Mouse (Mus musculus) kidney, postnatal 10 days (tissue): ENCODE measurements around the gene Ksr1.

Experiments
- DNase-seq: peaks from one replicate; pipeline ENCODE4 v3.0.0; 2021; ENCODE audit warnings: mixed read lengths

The Ksr1 gene

DNA sequence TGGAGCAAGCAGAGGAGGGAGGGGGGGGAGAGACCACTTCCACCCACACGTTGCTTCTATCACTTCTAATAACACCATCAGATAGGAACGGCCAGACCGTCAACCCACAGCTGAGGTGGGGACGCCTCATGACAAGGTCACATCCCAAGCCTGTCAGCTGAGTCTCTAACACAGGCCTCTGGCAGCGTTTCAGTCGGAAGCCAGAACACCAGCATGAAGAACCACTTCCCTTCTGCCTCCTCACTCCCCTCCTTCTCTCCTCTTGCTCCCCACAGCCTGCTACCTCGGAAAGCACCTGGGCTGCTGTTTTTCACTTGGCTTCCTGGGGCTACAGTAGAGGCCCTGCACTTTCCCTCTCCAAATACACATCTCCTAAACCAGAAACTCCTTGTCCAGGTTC, 53.4 kb downstream of the Ksr1 start:
- DNase-seq, result no peak

DNA sequence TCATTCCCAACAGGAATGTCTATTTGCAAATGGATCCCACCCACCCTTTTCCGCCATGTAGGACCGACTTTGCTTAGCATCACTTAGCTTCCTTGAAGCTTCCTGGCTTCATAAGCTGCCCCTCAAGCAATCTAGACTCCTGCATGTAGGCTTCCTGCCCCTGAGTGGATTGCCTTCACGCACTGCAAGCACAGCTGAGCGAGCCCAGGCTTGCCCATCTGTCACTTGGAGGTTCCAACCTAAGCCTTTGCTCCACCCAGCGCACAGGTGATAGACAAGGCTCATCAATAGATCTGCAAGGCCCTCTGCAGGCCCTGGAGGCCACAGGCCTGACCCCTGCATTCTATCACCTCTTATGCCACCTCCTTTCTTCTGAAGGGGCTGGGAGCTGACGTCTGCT, 54.0 kb downstream of the Ksr1 start:
- DNase-seq, result no peak

DNA sequence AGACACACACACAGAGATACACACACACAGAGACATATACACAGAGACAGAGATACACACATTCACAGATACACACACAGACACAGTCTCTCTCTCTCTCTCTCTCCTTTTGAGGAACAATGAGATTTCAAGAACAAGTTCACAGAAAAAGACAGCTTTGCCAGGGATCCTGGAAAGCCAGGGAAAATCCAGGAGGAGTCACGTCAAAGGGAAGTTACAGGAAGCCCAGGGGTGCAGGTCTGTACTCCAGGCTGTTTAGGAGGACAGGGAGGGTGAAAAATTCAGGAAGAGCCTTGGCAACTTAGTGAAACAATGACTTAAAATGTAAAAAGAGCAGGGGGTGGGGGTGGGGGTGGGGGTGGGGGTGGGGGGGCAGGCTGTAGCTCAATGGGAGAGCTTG, 56.5 kb downstream of the Ksr1 start:
- no peak for DNase-seq

DNA sequence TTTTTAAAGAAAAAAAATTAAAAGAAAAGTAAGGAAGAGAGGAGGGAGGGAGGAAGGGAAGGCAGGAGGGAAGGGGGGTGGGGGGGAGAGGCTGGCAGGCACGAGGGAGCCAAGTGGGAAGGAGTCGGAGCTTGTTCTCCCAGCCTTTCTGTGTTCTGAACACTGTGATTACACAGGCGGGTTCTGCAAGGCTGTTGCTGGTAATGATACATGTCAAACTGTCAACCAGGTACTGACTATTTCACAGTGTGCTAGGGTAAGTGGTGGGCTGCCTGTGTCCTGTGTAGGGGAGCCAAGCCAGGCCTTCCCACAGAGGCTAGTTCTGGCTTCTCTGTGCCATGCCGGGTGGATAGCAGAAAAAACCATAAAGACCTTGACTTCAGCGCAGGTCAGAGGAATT, 57.2 kb downstream of the Ksr1 start:
- no peak for DNase-seq

DNA sequence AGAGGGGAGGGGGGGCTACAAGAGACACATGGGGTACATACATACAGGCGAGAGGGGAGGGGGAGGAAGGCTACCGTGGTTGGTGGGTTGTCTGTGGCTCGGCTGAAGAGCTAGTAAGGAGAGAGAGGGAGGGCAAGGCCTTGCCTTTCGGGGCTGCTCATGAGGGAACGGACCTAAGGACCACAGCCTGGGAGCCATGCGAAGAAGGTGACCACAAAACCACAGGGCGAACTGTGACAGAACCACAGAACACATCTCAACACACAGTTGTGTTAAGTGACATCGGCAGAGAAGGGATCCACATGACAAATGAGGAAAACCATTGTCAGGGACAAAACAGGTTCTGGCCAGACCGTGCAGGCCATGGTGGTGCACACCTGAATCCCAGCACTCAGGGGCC, 57.9 kb downstream of the Ksr1 start:
- DNase-seq, result no peak

DNA sequence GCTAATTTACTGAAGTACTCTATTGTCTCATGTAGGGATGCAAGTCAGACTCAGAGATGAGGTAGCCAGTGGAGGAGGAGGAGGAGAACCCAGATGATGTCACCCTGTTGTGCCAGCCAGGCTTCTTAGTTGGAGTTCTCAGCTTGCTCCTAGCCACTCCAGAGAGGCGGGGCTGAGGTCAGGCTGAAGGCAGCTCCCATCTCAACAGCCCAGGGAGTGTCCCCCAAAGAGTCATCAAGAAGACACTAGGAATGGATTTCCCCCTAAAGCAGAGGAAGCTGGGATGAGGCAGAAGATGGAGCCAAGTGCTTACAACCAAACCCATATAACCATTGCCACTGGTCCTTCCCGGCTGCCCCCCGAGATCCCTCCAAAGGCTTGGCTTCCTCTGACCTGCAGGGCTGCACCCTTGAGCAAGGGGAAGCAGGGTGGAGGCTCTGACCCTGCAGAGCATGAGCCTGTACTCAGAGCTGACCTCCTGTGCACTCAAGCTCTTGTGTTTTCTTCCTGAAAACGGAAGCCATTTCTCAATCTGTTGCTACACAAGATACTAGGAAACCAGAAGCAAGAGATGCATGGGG, 58.4 kb downstream of the Ksr1 start:
- peak; percentile 39 for DNase-seq

DNA sequence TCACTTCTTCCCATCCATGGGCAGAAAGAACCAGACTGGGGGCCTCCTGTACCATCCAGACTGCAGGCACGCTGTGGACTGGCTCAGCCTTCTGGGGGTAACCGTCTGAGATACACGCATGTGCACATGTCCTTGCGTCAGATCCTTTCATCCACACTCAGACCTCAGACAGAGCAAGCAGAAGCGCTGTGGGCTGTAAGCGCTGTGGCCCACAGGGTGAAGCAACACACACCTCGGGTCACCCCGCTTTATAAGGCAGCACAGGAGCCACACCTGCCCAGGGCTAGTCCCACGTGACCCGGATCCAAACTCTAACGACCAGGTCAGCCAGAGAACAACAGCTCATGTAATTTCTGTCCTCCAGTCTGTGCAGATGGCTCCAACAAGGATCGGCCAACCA, 59.4 kb downstream of the Ksr1 start:
- no peak for DNase-seq

DNA sequence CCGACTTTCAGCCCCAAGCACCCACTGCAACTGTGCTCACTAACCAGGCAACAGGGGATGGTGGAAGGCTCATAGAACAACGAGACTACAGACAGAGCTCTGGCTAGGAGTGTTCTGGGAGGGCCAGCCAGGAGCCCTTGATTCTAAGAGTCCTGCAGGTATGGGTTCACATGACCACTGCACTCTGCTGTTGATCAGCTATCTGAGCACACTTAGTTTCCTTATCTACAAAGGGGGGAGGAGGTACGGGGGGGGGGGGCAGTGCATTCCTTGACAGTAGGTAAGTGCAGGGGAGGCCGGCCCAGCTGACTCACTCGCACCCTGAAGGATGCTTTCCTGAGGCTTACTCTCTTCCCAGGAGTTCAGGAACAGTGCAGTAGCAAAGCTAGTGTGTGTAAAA, 61.1 kb downstream of the Ksr1 start:
- DNase-seq, result no peak

DNA sequence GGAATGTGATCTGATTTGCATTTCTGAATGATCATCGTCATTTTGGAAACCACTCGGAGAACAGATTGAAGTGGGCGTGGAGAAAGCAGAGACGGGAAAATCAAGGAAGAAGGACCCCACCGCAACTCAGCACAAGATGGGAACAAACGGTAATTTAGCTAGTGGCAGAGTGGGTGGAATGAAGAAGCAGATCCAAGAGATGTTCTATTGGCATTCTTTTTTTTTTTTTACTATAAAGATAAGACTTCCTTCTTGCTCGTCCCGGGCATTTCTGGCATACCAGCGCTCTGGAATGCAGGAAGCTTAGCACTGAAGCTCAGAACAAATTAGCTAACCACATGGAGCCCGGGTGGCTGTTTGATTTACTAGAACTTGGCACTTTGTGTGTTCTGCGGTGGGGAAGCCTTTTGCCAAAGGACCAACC, 63.2 kb downstream of the Ksr1 start:
- peak; percentile 70 for DNase-seq

DNA sequence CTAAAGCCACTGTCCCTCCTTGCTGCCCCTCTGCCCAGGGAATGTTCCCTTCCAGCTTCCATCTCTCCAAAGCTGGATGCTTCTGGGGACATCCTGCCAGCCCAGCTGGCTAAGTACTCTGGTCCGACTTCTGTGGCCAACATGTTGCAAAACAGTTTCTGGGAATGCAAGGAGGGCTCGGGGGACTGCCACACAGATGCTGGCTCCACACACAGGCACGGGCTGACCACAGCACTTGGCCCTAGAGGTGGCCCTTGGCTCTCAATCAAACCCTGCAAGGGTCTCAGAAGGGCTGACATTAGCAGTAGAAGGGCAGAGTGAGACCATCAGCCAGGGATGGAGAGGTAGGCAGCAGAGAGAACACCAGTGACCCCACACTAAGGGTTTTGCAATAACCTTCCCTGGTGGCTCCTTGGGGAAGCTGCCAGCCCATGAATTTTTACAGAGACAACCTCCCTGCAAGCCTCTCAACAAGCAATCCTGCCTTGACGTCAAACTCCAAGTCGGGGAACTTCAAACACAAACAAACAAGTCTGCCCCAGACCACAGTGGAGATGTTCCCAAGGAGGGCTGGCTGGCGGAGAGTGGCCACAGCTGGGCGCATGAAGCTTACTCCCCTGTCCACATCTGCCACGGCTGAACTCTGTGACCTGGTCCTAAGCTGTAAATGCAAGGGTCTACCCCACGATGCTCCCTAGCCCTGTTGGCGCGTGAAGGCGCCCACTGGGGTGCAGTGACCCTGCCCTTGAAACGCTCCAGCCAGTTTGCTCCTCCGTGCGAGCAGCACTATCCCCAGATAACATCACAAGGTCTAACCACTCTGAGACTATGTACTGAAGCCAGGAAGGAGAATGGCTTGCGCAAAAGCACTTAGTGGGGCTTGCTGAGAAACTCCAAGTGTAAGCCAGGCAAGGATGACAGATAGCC, 65.0 kb downstream of the Ksr1 start:
- DNase-seq, result peak; percentile 43

DNA sequence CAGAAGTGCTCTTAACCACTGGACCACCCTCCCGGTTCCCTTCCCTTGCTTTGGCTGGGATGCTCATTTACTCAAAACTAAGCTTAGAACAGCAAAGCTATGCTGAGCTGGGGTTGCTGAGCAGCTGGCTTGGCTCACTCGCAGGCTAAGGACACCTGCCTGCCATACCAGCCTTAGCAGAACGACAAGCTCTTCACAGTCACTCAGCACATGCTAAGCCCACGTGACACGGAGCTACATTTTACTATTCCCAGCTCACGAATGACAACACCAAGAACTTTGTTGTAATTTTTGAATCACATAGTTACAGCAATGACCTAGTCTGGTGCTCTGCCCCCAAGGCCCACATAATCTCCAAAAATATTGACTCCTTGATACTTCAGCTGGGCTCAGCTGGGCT, 66.1 kb downstream of the Ksr1 start:
- no peak for DNase-seq

DNA sequence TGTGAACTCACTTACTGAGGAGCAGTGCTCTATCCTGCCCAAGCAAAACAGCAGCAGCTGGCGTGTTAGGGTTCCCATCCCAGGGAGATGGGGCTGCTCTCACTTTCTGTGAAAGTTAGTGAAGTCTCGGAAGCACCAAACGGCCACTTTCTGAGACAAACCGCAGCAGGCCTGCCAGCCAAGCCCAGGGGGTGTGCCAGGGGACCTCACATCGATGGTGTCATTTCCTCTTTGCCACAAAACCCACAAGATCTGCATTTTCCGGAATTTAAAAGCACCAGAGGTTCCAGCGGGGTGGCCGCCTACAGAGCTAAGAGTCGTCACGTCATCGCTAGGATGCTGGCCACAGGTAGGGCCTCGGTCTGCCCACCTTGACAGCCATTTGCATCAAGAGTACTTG, 69.7 kb downstream of the Ksr1 start:
- DNase-seq, result no peak

DNA sequence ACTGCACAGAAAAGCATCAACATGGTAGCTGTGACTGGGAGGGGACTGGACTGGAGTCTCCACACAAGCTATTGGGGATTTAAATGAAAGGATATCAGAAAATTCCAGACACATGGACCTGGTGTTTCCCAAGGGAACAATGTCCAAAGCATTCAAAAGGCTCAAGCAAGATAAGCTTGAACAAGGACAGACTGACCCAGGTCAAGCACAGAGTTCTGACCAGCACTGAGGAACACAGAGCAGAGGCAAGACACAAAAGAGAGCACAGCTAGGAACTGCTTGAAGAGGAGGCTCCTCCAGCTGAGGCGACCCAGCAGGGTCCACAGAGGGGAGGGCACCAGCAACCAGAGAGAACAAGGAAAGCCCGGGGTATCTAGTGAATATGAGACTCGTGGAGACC, 71.2 kb downstream of the Ksr1 start:
- no peak for DNase-seq

DNA sequence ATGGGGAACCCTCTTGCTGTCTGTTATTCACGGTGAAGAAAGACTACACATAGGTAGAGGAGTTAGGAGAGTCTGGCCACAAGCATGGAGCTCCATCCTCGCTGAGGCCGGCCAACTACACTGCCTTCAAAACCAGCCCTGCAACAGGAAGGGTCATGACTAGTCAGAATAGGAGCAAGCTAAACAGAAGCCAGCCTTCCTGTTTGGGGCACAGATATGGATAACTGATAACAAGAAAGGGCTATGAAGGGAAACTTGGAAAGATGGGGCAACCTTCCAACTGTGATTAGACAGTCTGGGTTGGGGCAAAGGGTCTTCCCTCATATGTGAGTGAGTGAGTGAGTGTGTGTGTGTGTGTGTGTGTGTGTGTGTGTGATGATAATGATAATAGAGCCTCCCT, 71.6 kb downstream of the Ksr1 start:
- no peak for DNase-seq

DNA sequence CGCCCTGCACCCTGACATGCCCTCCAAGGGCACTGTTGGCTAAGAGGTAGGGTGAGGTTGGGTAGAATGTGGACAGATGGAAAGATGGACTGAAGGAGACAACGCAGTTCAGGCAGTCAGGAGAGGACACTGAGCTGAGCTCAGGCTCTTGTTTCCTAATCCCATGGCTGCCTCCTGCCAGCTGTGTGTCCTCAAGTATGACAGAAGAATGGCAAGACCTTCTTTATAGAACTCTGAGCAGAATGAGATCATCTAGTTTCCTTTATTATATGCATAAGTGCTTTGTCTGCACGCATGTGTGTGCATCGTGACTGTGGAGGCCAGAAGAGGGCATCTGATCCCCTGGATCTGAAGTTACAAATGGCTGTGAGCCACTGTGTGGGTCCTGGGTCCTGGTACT, 72.6 kb downstream of the Ksr1 start:
- peak; percentile 56 for DNase-seq

DNA sequence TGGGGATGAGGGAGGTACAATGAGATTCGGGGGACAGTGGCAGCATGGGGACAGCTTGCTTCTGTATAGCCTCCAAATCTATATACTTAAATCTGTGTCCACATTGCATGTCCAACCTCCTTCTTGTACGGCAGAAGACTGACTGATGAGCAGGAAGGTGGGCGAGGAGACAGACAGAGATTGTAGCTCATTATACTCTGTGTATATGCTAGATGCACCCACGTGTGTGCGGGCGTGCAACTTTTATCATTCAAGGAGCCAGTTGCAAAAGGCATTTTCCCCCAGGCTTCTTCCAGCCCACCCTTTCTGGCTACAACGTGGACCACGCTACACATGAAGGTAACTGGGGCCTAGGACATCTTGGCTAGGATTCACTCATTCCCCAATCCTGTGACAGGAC, 74.1 kb downstream of the Ksr1 start:
- no peak for DNase-seq

DNA sequence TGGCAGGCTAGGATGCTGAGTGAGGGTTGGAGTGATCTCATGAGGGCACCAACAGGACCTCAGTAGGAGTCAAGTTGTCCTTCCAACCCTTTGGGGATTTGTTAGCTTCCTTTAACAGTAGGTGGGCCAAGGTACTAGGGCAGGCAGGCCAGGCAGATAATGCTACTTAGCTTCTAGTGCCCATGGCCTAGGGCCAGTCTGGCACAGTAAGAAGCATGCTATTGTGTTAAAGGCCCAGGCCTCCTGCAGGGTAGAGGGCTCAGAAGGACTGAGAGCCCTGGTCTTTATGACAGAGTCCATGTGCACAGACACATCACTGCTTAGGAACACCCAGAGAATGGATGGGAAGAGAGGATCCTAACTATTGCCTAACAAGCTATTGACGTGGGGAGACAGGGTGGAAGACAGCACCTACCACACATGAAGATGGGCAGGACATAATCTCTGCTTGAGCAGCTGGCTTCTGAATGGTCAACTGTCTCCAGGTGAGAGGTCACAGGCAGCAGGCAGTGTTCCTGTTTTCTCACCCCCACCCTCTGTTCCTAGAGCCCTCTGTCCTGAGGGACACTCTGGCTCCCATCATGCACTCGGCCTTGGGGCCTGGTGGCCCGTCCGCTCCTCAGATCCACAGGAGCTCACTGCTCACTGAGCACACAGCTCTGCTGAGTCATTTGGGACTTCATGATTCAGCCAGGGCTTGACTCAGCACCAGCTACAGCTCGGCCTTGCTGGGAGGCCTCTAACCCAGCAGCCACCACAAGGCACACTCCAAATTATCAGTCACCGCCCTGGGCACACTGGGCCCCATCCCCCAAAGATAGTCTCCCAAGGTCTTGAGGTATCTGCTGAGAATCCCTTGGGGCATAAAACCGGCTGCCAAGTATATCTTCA, 74.9 kb downstream of the Ksr1 start:
- DNase-seq, result no peak

DNA sequence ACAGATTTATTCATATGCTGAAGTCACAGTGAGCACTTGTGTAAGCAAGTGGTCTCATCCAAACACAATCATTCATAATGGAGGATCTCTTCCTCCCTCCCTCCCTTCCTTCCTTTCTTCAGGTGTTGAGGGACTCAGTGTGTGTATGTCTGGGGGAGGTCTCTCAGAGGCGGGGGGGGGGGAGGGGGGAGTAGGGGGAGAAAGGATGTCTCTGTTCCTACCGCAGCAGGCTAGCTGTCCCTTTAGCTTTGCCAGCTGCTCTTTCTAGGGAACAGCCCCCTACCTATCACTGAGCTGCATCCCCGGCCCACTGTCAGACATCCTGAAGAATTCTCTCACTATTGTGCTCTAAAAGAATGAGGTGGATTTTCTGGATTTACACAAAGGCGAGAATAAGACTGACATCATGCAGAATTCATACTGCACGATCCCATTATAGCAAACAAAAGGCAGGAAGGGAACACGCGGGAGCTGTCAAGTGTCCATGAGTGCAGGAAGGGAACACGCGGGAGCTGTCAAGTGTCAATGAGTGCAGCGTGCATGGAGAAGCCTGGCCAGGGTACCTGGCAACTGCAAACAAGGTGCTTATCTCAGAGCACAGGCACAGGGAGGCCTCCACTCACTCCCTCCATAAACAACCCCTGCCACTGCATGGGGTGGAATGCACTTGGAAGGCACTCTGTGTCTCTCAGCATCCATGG, 76.6 kb downstream of the Ksr1 start:
- DNase-seq, result no peak

DNA sequence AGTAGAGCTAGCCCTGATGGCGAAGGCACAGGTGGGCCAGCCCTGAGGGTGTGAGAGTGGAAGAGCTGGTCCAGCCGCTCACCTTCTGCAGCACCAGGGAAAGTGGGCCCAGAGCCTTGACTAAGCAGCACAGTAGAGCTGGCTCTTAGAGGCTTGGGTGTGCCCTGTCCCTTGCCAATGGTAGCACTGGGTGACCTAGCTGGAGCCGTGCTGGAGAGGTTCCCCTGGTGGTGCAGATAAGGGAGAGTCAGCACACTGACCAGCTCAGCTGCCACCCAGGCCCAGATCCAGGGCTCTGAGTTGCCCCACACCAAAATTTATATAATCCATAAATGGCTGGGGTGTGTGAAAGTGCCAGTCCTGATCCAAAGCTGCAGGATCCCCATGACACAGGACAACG, 79.0 kb downstream of the Ksr1 start:
- no peak for DNase-seq

DNA sequence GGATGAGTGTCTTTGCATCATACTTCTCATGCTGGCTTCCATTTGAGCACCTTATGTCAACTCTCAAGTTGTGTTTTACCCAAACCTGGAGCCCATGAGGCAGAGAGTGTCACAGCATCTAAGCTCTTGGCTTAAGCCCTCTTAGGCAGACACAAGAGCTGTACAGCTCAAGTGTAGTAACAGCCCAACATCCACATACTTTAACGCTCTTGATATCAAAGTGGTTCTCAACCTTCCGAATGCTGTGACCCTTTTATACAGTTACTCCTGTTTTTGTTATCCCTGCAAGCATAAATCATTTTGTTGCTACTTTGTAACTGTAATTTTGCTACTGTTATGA, 80.0 kb downstream of the Ksr1 start:
- DNase-seq, result no peak

DNA sequence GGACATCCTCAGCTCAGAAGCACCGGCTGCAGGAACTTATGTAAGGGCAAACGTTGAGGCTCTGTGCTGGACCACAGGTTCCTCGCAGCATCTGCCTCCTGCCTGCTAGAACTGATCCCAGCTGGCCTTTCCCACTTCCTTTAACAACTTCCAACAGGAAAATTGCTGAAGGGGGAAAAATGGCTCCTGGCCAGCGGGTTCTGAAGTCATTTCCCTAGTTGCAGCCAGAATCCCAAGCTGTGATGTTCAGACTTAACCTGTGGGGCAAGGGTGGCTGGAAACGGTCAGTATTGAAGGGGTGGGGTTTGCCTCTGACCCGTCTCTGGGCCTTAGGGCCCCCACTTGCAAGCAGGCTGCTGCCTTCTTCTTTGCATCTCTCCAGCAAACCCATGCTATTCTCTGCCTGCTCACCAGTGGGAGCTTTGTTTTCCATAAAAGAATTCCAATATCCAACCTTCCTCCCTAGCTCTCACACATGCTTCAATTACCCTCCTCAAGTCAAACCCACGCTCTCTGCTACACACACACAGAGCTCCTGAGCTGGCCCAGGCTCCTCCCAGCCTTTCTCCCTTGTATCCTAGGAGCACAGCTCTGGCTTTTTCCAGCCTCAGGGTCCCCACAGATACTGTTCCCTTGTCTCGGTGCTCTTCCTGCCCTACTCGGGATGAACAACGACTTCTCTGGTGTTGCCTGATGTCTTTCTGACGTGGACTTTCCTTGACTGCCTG, 80.6 kb downstream of the Ksr1 start:
- DNase-seq, result peak; percentile 89

DNA sequence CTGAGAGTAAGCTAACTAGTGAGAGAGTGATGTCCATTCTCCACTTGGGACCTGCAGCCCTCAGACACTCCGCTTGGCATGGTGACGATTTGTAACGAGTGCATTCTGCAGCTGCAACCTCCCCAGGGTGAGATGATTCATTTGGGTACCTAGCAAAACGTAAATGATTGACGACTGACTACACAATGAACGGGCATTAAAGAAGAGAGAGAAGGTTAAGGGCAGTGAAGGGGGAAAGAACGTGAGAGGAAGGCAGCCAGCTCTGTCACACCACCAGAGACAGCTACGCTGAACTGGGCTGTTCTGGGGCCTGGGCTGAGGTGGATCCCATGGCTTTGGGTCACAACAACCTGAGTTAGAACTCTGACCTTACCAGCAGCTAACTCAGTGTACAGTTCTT, 81.9 kb downstream of the Ksr1 start:
- DNase-seq, result no peak
